ENCODE assay signal across 12 mouse cellular contexts in genomic region chr14:56313969-56314368, GRCm38 (mm10). TPM values are rescaled to one million over a fixed set of nuclear protein-coding genes. Genes with fewer than 3 reads are reported as not detected.
A peak's percentile ranks its signal among the peaks of the same experiment; 100 is the strongest.
DNase-seq lines count a peak whose midpoint lies in the region; ATAC-seq and TF ChIP-seq lines count a peak whose summit lies in the region.
"Had no signal": no experiment of that assay in that cellular context is flagged by ENCODE, and none has a peak within 500 bp of the region (broad histone marks: within the 10 kb centered on the region; RNA-seq: fewer than 3 reads in every experiment).

No protein-coding gene starts in this region.

- DNase-seq in heart, postnatal 4 days, result peak; percentile 21
- no peak for DNase-seq in heart, adult 8-10 months (ENCODE audit: low spot score)
- DNase-seq in 416B (ENCODE audit: low read depth), result peak; percentile 86
- DNase-seq in cerebellum, adult 2 months, result peak; percentile 35 to 50
- DNase-seq in thymus, postnatal 10 days (ENCODE audit: low spot score in 2 of 2), result no peak
- no peak for DNase-seq in layer of hippocampus, adult 18-20 months (ENCODE audit: low spot score in 2 of 2)
- no peak for DNase-seq in hindbrain, embryonic 10.5 days (ENCODE audit: low spot score)

- no peak overlapping the region for H3K9ac ChIP-seq in kidney, embryonic 14.5 days (ENCODE audit: low read depth, low read length)
- H3K9ac ChIP-seq: limb, embryonic 12.5 days had no signal

- H3K36me3 ChIP-seq in kidney, embryonic 14.5 days (ENCODE audit: control insufficient read depth, insufficient read depth, low read length), result no peaks in the 10 kb centered on the region
- H3K36me3 ChIP-seq in hindbrain, embryonic 10.5 days, result no peaks in the 10 kb centered on the region
- H3K36me3 ChIP-seq: limb, embryonic 12.5 days had no signal

- TF ChIP-seq CTCF in cerebellum, adult 2 months (IDR thresholded peaks at IDR 0.05; ENCODE audit: borderline replicate concordance, insufficient read depth, low read depth, low read length), result no peak

- no peak for TF ChIP-seq POLR2A in cerebellum, adult 2 months (IDR thresholded peaks at IDR 0.05; ENCODE audit: borderline replicate concordance, insufficient read depth, low read length)

- peak; percentile 66; the same call in 1 of the 2 replicates for ATAC-seq in kidney, embryonic 14.5 days (ENCODE audit: low FRiP score, low TSS enrichment)

- no peaks in the 10 kb centered on the region for H3K9me3 ChIP-seq in kidney, embryonic 14.5 days (ENCODE audit: control insufficient read depth, low read length)
- no peaks in the 10 kb centered on the region for H3K9me3 ChIP-seq in hindbrain, embryonic 10.5 days
- H3K9me3 ChIP-seq: limb, embryonic 12.5 days had no signal

- H3K4me1 ChIP-seq in cerebellum, adult 2 months (ENCODE audit: control insufficient read depth, insufficient read depth, low read length), result peaks cover 2% of the 10 kb centered on the region
- H3K4me1 ChIP-seq in kidney, embryonic 14.5 days (ENCODE audit: control insufficient read depth, insufficient read depth, low read length), result no peaks in the 10 kb centered on the region
- H3K4me1 ChIP-seq in hindbrain, embryonic 10.5 days (replicated peaks), result 0 out of 2 replicates have a peak, but pooled peaks cover 7% of the 10 kb centered on the region
- H3K4me1 ChIP-seq: limb, embryonic 12.5 days had no signal

- H3K4me3 ChIP-seq in cerebellum, adult 2 months (replicated peaks; ENCODE audit: insufficient read depth, low read depth, low read length), result peak overlapping the region; percentile 27
- H3K4me3 ChIP-seq in kidney, embryonic 14.5 days (ENCODE audit: low read length), result no peak overlapping the region
- H3K4me3 ChIP-seq in hindbrain, embryonic 10.5 days, result no peak overlapping the region
- H3K4me3 ChIP-seq: limb, embryonic 12.5 days had no signal

- no peaks in the 10 kb centered on the region for H3K27me3 ChIP-seq in cerebellum, adult 2 months (ENCODE audit: control insufficient read depth, insufficient read depth, low read length)
- no peaks in the 10 kb centered on the region for H3K27me3 ChIP-seq in kidney, embryonic 14.5 days (ENCODE audit: control insufficient read depth, insufficient read depth, low read length)
- H3K27me3 ChIP-seq in hindbrain, embryonic 10.5 days (ENCODE audit: insufficient read depth, poor library complexity, severe bottlenecking), result no peaks in the 10 kb centered on the region
- H3K27me3 ChIP-seq: limb, embryonic 12.5 days had no signal

- no peak overlapping the region for H3K27ac ChIP-seq in cerebellum, adult 2 months (ENCODE audit: insufficient read depth, low read length)
- no peak overlapping the region for H3K27ac ChIP-seq in kidney, embryonic 14.5 days (ENCODE audit: low read depth, low read length)
- H3K27ac ChIP-seq in hindbrain, embryonic 10.5 days, result no peak overlapping the region
- H3K27ac ChIP-seq: limb, embryonic 12.5 days had no signal

- H3K4me2 ChIP-seq in kidney, embryonic 14.5 days (replicated peaks; ENCODE audit: low read depth, low read length), result 0 out of 2 replicates have a peak overlapping the region, but pooled peaks have one; percentile 2
- H3K4me2 ChIP-seq: limb, embryonic 12.5 days had no signal

- 21% methylated on average over 9 of the region's 9 CpGs for WGBS in cerebellum, adult 2 months
- WGBS in kidney, embryonic 14.5 days, result 69% methylated on average over 9 of the region's 9 CpGs
- 91% methylated on average over 9 of the region's 9 CpGs for WGBS in hindbrain, embryonic 10.5 days

RNA-seq across cellular contexts. Expression of gene Atp12a, which starts 50.9 kb away (rescaled TPM):
- not detected for total RNA-seq in heart, postnatal 4 days (2021)
- total RNA-seq in heart, adult 8-10 months (2022), result not detected
- polyA plus RNA-seq in cerebellum, adult 2 months (2012; rRNA removed), result not detected in 2 replicates
- 0.20 and 0.46 TPM in 2 replicates for polyA plus RNA-seq in kidney, embryonic 14.5 days (2014; fragmentation: Nextera tagmentation; extraction: Ambion mirVana)
- total RNA-seq in layer of hippocampus, adult 18-20 months (2021), result under 1 TPM in 1 of 2 experiments, not detected in 1; 0.28 TPM
- polyA plus RNA-seq in hindbrain, embryonic 10.5 days (2016; fragmentation: Nextera tagmentation; extraction: Ambion mirVana), result not detected in 2 replicates
- total RNA-seq: gastrocnemius, postnatal 4 days had no signal
- polyA plus RNA-seq: limb, embryonic 12.5 days had no signal

RNA-seq across cellular contexts. Expression of gene Gzmb, which starts 51.9 kb away (rescaled TPM):
- total RNA-seq in heart, postnatal 4 days (2021), result not detected
- total RNA-seq in heart, adult 8-10 months (2022), result not detected
- polyA plus RNA-seq in cerebellum, adult 2 months (2012; rRNA removed), result 0.14 TPM in 1 of 2 replicates, not detected in the other
- 0.19 TPM in 1 of 2 replicates, not detected in the other for polyA plus RNA-seq in kidney, embryonic 14.5 days (2014; fragmentation: Nextera tagmentation; extraction: Ambion mirVana)
- total RNA-seq in layer of hippocampus, adult 18-20 months (2021), result not detected
- not detected in 2 replicates for polyA plus RNA-seq in hindbrain, embryonic 10.5 days (2016; fragmentation: Nextera tagmentation; extraction: Ambion mirVana)
- total RNA-seq: gastrocnemius, postnatal 4 days had no signal
- polyA plus RNA-seq: C2C12; embryonic facial prominence, embryonic 11.5 days had no signal

Comparison
In these comparisons a context has a peak if more than half of its experiments do, and no peak if none do; other contexts are left out.
1. DNase-seq: peak in heart, postnatal 4 days (single experiment), 416B (single experiment) and cerebellum, adult 2 months (2 of 2); none in heart, adult 8-10 months (single experiment), thymus, postnatal 10 days (0 of 2), layer of hippocampus, adult 18-20 months (0 of 2) and hindbrain, embryonic 10.5 days (single experiment).